Mouse (Mus musculus): ENCODE results near the gene Slc27a3. TPM values are rescaled to one million over a fixed set of nuclear protein-coding genes. Genes with fewer than 3 reads are reported as not detected.

Gene Slc27a3
- 8.2 and 12.3 TPM in 2 replicates for polyA plus RNA-seq (2014; fragmentation: Nextera tagmentation; extraction: Ambion mirVana)

DNA sequence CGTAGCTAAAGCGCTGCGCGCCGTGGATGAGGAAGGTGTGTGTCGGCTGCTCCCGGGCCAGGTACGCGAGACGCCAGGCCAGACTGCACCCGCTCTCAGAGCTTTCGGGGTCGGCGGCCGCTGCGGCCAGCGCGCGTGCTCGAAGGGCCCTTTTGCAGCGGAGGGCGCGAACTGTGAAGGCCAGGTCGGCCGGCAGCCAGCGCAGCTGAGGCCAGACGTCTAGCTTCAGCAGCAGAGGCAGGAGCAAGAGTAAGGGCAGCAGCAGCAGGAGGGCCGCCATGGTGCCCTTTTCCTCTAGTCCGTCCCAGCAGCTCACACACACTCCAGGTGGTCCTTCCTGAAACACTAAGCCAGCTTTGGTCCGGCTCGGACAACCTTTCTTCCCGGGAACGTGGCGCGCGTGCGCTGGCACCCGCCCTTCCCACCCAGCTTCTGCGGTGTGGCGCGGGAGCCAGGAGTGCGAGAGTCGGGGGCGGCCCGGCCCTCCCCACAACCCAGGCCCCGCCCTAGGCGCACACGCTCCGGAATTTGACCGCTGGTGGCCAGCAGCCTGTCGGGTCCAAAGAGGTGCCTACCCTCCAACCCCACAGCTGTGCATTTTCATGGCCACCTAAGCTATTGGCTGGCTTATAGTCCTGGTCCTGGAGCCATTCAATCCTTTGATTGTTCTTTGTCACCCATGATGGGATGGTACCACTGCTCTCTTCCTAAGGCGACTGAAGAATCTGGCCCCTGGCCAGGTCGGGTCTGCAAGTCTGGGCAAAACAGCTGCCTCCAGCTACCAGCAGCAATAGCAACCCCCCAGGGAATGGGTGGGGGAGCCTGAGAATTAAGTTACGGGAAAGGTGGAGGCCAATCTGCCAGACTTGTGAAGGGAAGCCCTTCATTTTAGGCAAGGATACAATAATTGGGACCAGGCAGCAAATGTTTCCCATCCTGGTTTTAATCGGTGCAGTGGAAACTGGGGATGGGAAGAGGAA, at the start of gene Slc27a3:
Slc27a3 (minus strand) TSS at position 428 of the 980 bp plus-strand sequence.
- WGBS, result under 1% methylated on average over 52 of the region's 55 CpGs
- Histone ChIP-seq H3K9ac (ENCODE audit: low read depth, low read length) (peak within 1 kb of the TSS; percentile 74), H3K4me3 (ENCODE audit: low read length) (peak within 1 kb of the TSS; percentile 60), H3K4me2 (replicated peaks; ENCODE audit: low read depth, low read length) (peak within 1 kb of the TSS; percentile 98), H3K9me3 (ENCODE audit: control insufficient read depth, low read length) (no peaks in the 10 kb centered on the region; the same call in 1 of the 2 replicates), H3K27me3 (ENCODE audit: control insufficient read depth, insufficient read depth, low read length) (no peaks in the 10 kb centered on the region), H3K36me3 (ENCODE audit: control insufficient read depth, insufficient read depth, low read length) (peaks cover 51% of the 10 kb centered on the region), H3K27ac (ENCODE audit: low read depth, low read length) (peak within 1 kb of the TSS; percentile 78; the same call in 1 of the 2 replicates), H3K4me1 (ENCODE audit: control insufficient read depth, insufficient read depth, low read length) (peaks cover 16% of the 10 kb centered on the region)
- peak; percentile 73 for ATAC-seq (ENCODE audit: low FRiP score, low TSS enrichment)

DNA sequence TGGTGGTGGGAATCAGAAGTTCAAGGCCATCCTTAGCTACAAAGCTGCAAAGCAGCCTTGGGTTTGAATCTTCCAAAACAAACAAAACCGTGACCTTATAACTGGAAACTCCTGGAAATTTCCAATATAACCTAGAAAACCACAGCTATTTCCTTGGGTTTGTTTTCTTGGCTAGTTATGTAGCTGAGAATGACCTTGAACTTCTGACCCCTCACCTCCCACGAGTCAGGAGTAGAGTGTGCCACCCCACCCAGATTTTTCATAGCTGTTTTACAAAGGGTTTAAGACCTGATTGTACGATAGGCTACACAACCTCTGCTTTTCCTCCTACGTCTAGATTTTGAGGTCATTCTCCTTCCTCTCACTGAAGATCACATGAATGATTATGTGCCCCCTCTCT, 47.4 kb upstream of the Slc27a3 start:
- peaks cover 4% of the 10 kb centered on the region for H3K4me1 ChIP-seq (ENCODE audit: control insufficient read depth, insufficient read depth, low read length)
- H3K36me3 ChIP-seq (ENCODE audit: control insufficient read depth, insufficient read depth, low read length), result no peaks in the 10 kb centered on the region
- H3K9ac ChIP-seq (ENCODE audit: low read depth, low read length), result no peak overlapping the region
- no peak for ATAC-seq (ENCODE audit: low FRiP score, low TSS enrichment)
- no peak overlapping the region for H3K4me2 ChIP-seq (replicated peaks; ENCODE audit: low read depth, low read length)
- H3K4me3 ChIP-seq (ENCODE audit: low read length), result no peak overlapping the region
- no peak overlapping the region for H3K27ac ChIP-seq (ENCODE audit: low read depth, low read length)
- no peaks in the 10 kb centered on the region for H3K27me3 ChIP-seq (ENCODE audit: control insufficient read depth, insufficient read depth, low read length)
- H3K9me3 ChIP-seq (ENCODE audit: control insufficient read depth, low read length), result no peaks in the 10 kb centered on the region
- WGBS, result 60% methylated on average over 4 of the region's 4 CpGs

DNA sequence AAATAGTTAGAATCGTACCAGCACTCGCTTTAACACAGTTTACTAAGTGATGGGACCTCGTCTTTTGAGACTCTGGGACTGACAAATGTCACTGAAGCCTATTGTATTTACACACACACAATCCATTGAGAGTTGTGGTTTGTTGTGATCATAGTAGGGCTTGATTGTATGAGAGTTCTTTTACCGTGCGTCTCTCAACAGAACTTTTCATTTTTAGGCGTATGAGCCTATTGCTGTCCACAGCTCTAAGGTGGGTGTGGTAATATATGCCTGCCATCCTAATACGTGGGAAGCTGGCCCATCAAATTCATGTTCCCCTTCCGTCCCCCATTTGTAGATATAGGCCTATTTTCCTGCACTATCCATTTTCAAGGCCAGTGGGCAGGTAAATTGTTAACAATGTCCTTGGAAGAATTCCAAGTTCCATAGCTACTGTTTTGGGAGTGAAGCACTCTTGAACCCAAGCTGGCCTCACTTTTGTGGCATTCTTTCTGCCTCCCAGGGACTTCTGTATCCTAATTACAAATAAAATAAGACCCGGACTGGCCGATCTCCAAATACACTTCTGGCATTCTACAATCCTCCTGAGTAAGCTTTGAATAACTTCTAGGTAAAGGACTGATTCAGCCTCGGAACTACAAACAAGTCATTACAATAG, 44.5 kb upstream of the Slc27a3 start:
- peak overlapping the region; percentile 96 for H3K4me2 ChIP-seq (replicated peaks; ENCODE audit: low read depth, low read length)
- no peak for ATAC-seq (ENCODE audit: low FRiP score, low TSS enrichment)
- peak overlapping the region; percentile 74 for H3K4me3 ChIP-seq (ENCODE audit: low read length)
- no peaks in the 10 kb centered on the region for H3K36me3 ChIP-seq (ENCODE audit: control insufficient read depth, insufficient read depth, low read length)
- H3K27me3 ChIP-seq (ENCODE audit: control insufficient read depth, insufficient read depth, low read length), result no peaks in the 10 kb centered on the region
- 47% methylated on average over 11 of the region's 11 CpGs for WGBS
- H3K9me3 ChIP-seq (ENCODE audit: control insufficient read depth, low read length), result no peaks in the 10 kb centered on the region
- H3K27ac ChIP-seq (ENCODE audit: low read depth, low read length), result peak overlapping the region; percentile 98; the same call in 1 of the 2 replicates
- H3K9ac ChIP-seq (ENCODE audit: low read depth, low read length), result peak overlapping the region; percentile 62; the same call in 1 of the 2 replicates
- peaks cover 18% of the 10 kb centered on the region for H3K4me1 ChIP-seq (ENCODE audit: control insufficient read depth, insufficient read depth, low read length)

DNA sequence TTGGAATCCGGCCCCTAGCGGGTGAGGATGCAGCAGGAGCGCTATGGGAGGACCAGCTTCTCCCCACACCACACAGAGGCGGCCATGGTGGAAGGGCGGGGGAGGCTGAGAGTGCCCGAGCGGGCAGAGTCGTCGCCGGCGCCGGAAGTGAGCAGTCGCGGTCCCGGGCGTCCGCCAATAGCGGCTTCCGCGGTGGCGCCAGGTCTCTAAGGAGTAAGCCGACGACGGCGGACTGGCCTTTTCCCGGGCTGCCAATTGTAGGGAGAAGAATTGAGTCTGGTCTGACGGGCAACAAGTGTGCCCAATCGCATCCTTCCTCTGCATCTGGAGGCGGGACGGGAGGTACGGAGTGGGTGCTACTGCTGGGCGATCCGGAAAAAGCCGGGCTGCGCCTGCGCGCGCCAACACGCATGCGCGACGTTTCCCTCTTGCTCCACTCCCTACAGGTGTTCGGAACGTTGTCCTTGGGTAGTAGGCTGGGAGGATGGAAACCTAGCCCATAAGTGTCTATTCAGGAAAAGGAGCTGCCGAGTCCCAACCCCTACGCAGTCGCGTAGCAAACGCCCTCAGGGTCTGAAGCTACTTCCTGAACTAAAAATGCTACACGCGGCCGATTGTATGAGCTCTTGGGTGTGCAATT, 43.8 kb upstream of the Slc27a3 start, which contains the start of gene Ints3:
Ints3 (minus strand) TSS at position 242 of the 640 bp plus-strand sequence.
- H3K9me3 ChIP-seq (ENCODE audit: control insufficient read depth, low read length), result no peaks in the 10 kb centered on the region
- peak within 1 kb of the TSS; percentile 98 for H3K27ac ChIP-seq (ENCODE audit: low read depth, low read length)
- peak within 1 kb of the TSS; percentile 91 for H3K9ac ChIP-seq (ENCODE audit: low read depth, low read length)
- under 1% methylated on average over 52 of the region's 52 CpGs for WGBS
- no peaks in the 10 kb centered on the region for H3K36me3 ChIP-seq (ENCODE audit: control insufficient read depth, insufficient read depth, low read length)
- H3K4me3 ChIP-seq (ENCODE audit: low read length), result peak within 1 kb of the TSS; percentile 74
- H3K27me3 ChIP-seq (ENCODE audit: control insufficient read depth, insufficient read depth, low read length), result no peaks in the 10 kb centered on the region
- peaks cover 18% of the 10 kb centered on the region for H3K4me1 ChIP-seq (ENCODE audit: control insufficient read depth, insufficient read depth, low read length)
- peak; percentile 100 for ATAC-seq (ENCODE audit: low FRiP score, low TSS enrichment)
- peak within 1 kb of the TSS; percentile 96 for H3K4me2 ChIP-seq (replicated peaks; ENCODE audit: low read depth, low read length)

DNA sequence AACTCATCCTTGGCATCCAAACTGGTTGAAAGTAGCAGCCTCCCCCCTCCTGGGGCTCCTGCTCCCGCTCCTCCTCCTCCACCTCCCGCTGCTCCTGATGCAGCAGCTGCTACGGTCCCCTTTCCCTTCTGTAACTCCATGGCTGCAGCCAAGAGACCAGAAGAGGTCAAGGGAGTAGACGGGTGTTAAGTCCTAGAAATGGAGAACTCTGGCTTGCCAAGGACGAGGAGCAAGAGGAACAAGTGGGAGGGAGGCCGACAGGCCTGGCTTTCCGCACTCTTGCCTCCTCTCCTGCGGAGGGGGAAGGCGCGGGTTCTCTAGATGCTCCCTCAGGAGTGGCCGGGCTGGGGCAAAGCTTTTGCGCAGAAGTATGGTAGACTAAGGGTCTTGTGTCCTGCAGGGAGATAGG, 43.1 kb upstream of the Slc27a3 start:
- Histone ChIP-seq H3K9me3 (ENCODE audit: control insufficient read depth, low read length) (no peaks in the 10 kb centered on the region), H3K36me3 (ENCODE audit: control insufficient read depth, insufficient read depth, low read length) (no peaks in the 10 kb centered on the region), H3K4me2 (replicated peaks; ENCODE audit: low read depth, low read length) (peak overlapping the region; percentile 96), H3K9ac (ENCODE audit: low read depth, low read length) (peak overlapping the region; percentile 91), H3K4me1 (ENCODE audit: control insufficient read depth, insufficient read depth, low read length) (peaks cover 22% of the 10 kb centered on the region), H3K4me3 (ENCODE audit: low read length) (peak overlapping the region; percentile 74), H3K27me3 (ENCODE audit: control insufficient read depth, insufficient read depth, low read length) (no peaks in the 10 kb centered on the region), H3K27ac (ENCODE audit: low read depth, low read length) (peak overlapping the region; percentile 98)
- ATAC-seq (ENCODE audit: low FRiP score, low TSS enrichment), result peak; percentile 30
- 0% methylated on average over 12 of the region's 12 CpGs for WGBS

DNA sequence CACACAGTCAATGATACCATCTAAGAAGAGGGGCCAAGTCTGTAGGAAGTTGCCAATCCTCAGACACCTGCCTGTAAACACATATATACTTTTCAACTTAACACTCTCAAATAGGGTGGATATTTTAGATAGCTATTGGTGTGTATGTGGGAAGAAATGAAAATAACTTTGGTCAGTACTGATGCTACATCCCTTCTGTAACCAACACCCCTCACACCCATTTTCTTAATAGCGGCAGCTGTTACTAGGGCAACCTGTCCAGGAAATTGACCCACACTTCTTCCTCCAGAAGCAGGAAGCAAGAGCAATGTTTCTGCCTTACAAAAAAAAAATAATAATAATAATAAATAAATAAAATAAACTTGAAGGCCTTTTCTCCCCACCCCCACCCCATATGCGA, 42.6 kb upstream of the Slc27a3 start:
- ATAC-seq (ENCODE audit: low FRiP score, low TSS enrichment), result no peak
- WGBS, result 9% methylated on average over 2 of the region's 2 CpGs

DNA sequence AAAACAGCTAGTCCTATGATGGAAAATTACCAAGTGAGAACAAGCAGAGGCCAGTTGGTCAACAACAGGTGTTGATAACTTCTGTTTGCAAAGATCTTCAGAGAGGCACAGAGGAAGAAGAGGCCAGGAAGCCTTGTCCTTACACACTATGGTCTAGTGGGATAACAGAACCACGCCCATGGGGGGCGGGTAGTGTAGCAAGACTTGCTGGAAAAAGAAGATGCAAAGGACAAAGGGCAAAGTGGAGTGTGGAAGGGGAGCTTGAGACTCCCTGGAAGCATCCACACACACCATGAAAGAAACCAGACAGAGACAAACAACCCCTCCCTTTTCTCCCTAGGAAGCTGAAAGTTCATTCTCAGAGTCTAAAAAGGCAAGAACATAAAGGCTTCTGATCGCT, 39.8 kb upstream of the Slc27a3 start:
- H3K4me3 ChIP-seq (ENCODE audit: low read length), result no peak overlapping the region
- no peaks in the 10 kb centered on the region for H3K27me3 ChIP-seq (ENCODE audit: control insufficient read depth, insufficient read depth, low read length)
- 87% methylated on average over 3 of the region's 3 CpGs for WGBS
- H3K27ac ChIP-seq (ENCODE audit: low read depth, low read length), result no peak overlapping the region
- no peak for ATAC-seq (ENCODE audit: low FRiP score, low TSS enrichment)
- H3K4me2 ChIP-seq (replicated peaks; ENCODE audit: low read depth, low read length), result no peak overlapping the region
- H3K9ac ChIP-seq (ENCODE audit: low read depth, low read length), result no peak overlapping the region
- H3K36me3 ChIP-seq (ENCODE audit: control insufficient read depth, insufficient read depth, low read length), result no peaks in the 10 kb centered on the region; the same call in 1 of the 2 replicates
- H3K4me1 ChIP-seq (ENCODE audit: control insufficient read depth, insufficient read depth, low read length), result peaks cover 27% of the 10 kb centered on the region
- H3K9me3 ChIP-seq (ENCODE audit: control insufficient read depth, low read length), result no peaks in the 10 kb centered on the region

More for the DNA sequence above, 42.6 kb upstream of the Slc27a3 start:
- H3K9me3 ChIP-seq (ENCODE audit: control insufficient read depth, low read length), result no peaks in the 10 kb centered on the region
- H3K9ac ChIP-seq (ENCODE audit: low read depth, low read length), result peak overlapping the region; percentile 91
- H3K27ac ChIP-seq (ENCODE audit: low read depth, low read length), result no peak overlapping the region; the same call in 1 of the 2 replicates
- peak overlapping the region; percentile 96 for H3K4me2 ChIP-seq (replicated peaks; ENCODE audit: low read depth, low read length)
- peaks cover 22% of the 10 kb centered on the region for H3K4me1 ChIP-seq (ENCODE audit: control insufficient read depth, insufficient read depth, low read length)
- H3K36me3 ChIP-seq (ENCODE audit: control insufficient read depth, insufficient read depth, low read length), result no peaks in the 10 kb centered on the region
- H3K4me3 ChIP-seq (ENCODE audit: low read length), result peak overlapping the region; percentile 74
- no peaks in the 10 kb centered on the region for H3K27me3 ChIP-seq (ENCODE audit: control insufficient read depth, insufficient read depth, low read length)

DNA sequence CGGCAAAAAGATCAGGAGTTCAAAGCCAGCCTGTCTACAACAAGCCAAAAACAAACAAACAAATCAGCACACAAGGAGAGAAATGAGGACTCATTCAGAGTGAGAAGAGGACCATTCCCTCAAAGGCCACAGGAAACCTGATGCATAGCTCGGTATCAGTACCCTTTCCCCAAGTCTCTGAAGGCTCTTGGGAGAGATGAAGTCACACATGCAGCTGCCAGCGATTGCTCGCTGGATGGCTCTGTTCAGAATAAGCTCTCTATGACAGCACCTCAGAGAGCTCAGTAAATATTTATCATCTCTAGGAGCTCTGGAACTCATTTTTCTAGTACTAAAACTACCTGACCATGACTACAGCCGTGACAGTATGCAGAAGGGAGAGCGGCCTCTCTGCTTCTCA, 38.4 kb upstream of the Slc27a3 start:
- Histone ChIP-seq H3K27me3 (ENCODE audit: control insufficient read depth, insufficient read depth, low read length) (no peaks in the 10 kb centered on the region), H3K9me3 (ENCODE audit: control insufficient read depth, low read length) (no peaks in the 10 kb centered on the region), H3K27ac (ENCODE audit: low read depth, low read length) (no peak overlapping the region), H3K4me2 (replicated peaks; ENCODE audit: low read depth, low read length) (no peak overlapping the region), H3K36me3 (ENCODE audit: control insufficient read depth, insufficient read depth, low read length) (peaks cover 8% of the 10 kb centered on the region; the same call in 1 of the 2 replicates), H3K4me3 (ENCODE audit: low read length) (no peak overlapping the region), H3K9ac (ENCODE audit: low read depth, low read length) (no peak overlapping the region), H3K4me1 (ENCODE audit: control insufficient read depth, insufficient read depth, low read length) (peaks cover 27% of the 10 kb centered on the region)
- no peak for ATAC-seq (ENCODE audit: low FRiP score, low TSS enrichment)
- WGBS, result 81% methylated on average over 6 of the region's 6 CpGs
